Mouse (Mus musculus) CH12.LX (cell line): ENCODE measurements around the gene Atp7a. TPM values are rescaled to one million over a fixed set of nuclear protein-coding genes. Genes with fewer than 3 reads are reported as not detected.

ENCODE experiments used
- DNase-seq: peaks from one replicate; pipeline ENCODE4 v3.0.0-alpha.2; 2013; ENCODE audit errors: extremely low read depth
- H3K27ac ChIP-seq: 2 replicates; pipeline ENCODE4 v1.5.1; 2012; ENCODE audit warnings: low read depth, mild to moderate bottlenecking, control low read depth, moderate library complexity; ENCODE audit not compliant: insufficient read depth
- H3K27me3 ChIP-seq: replicated peaks from 2 replicates; pipeline ENCODE3; 2012; ENCODE audit warnings: inconsistent platforms
- H3K36me3 ChIP-seq, 2 experiments: replicated peaks in 1 of 2; 2 replicates each; pipeline versions ENCODE3 to v1.6.1; 2012; ENCODE audit warnings: inconsistent platforms in 1 of 2, low read length in 1 of 2, mild to moderate bottlenecking in 1 of 2, mixed read lengths in 1 of 2, moderate library complexity in 1 of 2; ENCODE audit not compliant: control insufficient read depth in 1 of 2, insufficient read depth in 1 of 2
- H3K4me1 ChIP-seq, 2 experiments: 2 replicates each; pipeline ENCODE4 v1.6.1; 2012; ENCODE audit warnings: inconsistent platforms in 1 of 2, moderate library complexity in 1 of 2; ENCODE audit not compliant: insufficient read depth in 2 of 2, control insufficient read depth in 1 of 2
- H3K4me2 ChIP-seq: 2 replicates; pipeline ENCODE4 v1.6.1; 2012; ENCODE audit warnings: low read depth, mild to moderate bottlenecking, control low read depth; ENCODE audit not compliant: poor library complexity, insufficient read depth, severe bottlenecking
- H3K4me3 ChIP-seq, 3 experiments: fragments of 150-350 bp in 1 of 3; sonication (generic) in 1 of 3; replicated peaks in 1 of 3; 2 replicates each; pipeline versions ENCODE3 to v1.5.1; 2011 to 2012; ENCODE audit warnings: low read depth in 2 of 3, low read length in 2 of 3, mild to moderate bottlenecking in 2 of 3, moderate library complexity in 2 of 3, control low read depth in 1 of 3, improper control_type of control experiment in 1 of 3, inconsistent platforms in 1 of 3, mixed read lengths in 1 of 3; ENCODE audit not compliant: poor library complexity in 1 of 3
- H3K79me2 ChIP-seq: replicated peaks from 2 replicates; pipeline ENCODE4 v1.6.1; 2012; ENCODE audit warnings: mild to moderate bottlenecking, moderate library complexity; ENCODE audit not compliant: control insufficient read depth, poor library complexity, insufficient read depth, severe bottlenecking; ENCODE audit errors: extremely low read depth
- H3K9ac ChIP-seq: 2 replicates; pipeline ENCODE4 v1.6.1; 2012; ENCODE audit warnings: low read depth, mild to moderate bottlenecking, control low read depth, moderate library complexity; ENCODE audit not compliant: insufficient read depth
- H3K9me3 ChIP-seq: replicated peaks from 2 replicates; pipeline ENCODE3; 2012; ENCODE audit warnings: low read length, inconsistent platforms, mixed read lengths
- BHLHE40 ChIP-seq: IDR thresholded peaks from 2 replicates; pipeline ENCODE4 v1.6.1; 2011; ENCODE audit warnings: mild to moderate bottlenecking, low read depth, low read length, improper control_type of control experiment
- CHD1 ChIP-seq: IDR thresholded peaks from 2 replicates; pipeline ENCODE4 v1.6.1; 2012; ENCODE audit warnings: low read depth, low read length, improper control_type of control experiment, inconsistent platforms
- EP300 ChIP-seq: IDR thresholded peaks from 2 replicates; pipeline ENCODE4 v1.6.1; 2011; ENCODE audit warnings: low read length, improper control_type of control experiment
- ETS1 ChIP-seq: conservative IDR thresholded peaks from 2 replicates; pipeline ENCODE4 v1.6.1; 2012; ENCODE audit warnings: low read depth, mild to moderate bottlenecking, inconsistent platforms, low read length, improper control_type of control experiment, moderate library complexity
- HCFC1 ChIP-seq: IDR thresholded peaks from 2 replicates; pipeline ENCODE4 v1.6.1; 2012; ENCODE audit warnings: low read depth, mild to moderate bottlenecking, inconsistent platforms, low read length, improper control_type of control experiment
- JUND ChIP-seq: conservative IDR thresholded peaks from 2 replicates; pipeline ENCODE4 v1.6.1; 2011; ENCODE audit warnings: low read depth, low read length, improper control_type of control experiment
- KAT2A ChIP-seq: IDR thresholded peaks from 2 replicates; pipeline ENCODE4 v1.6.1; 2012; ENCODE audit warnings: low read length, improper control_type of control experiment, inconsistent platforms; ENCODE audit not compliant: insufficient replicate concordance
- PAX5 ChIP-seq: IDR thresholded peaks from 2 replicates; pipeline ENCODE4 v1.6.1; 2012; ENCODE audit warnings: low read length, inconsistent platforms, mixed read lengths
- RAD21 ChIP-seq: IDR thresholded peaks from 2 replicates; pipeline ENCODE4 v1.6.1; 2011; ENCODE audit warnings: low read depth, mild to moderate bottlenecking, low read length, improper control_type of control experiment, moderate library complexity
- RCOR1 ChIP-seq: conservative IDR thresholded peaks from 2 replicates; pipeline ENCODE4 v1.6.1; 2012; ENCODE audit warnings: low read depth, mild to moderate bottlenecking, inconsistent platforms, low read length, improper control_type of control experiment
- SMC3 ChIP-seq: IDR thresholded peaks from 2 replicates; pipeline ENCODE4 v1.6.1; 2011; ENCODE audit warnings: low read depth, low read length, improper control_type of control experiment
- ZNF384 ChIP-seq: IDR thresholded peaks from 2 replicates; pipeline ENCODE4 v1.6.1; 2012; ENCODE audit warnings: low read depth, low read length, improper control_type of control experiment, inconsistent platforms
- dilution Hi-C: fragments of 300-500 bp; cut with MboI; formaldehyde crosslinking; loops from 2 replicates; pipeline ENCODE4 v1.14.3; 2020; ENCODE audit warnings: low sequenced_read_pairs; ENCODE audit not compliant: extremely low pct_unique_long_range_greater_than_20kb, extremely low pct_ligation_motif_present
- in situ Hi-C: fragments of 300-500 bp; cut with MboI; formaldehyde crosslinking; loops from 3 replicates; pipeline ENCODE4 v1.14.3; 2019; ENCODE audit warnings: low sequenced_read_pairs, low pct_ligation_motif_present, low pct_unique_long_range_greater_than_20kb, mixed read lengths
- polyA plus RNA-seq: library from polyadenylated mRNA; unstranded; fragments of >175 nt; gene quantifications from 2 replicates; pipeline ENCODE4 v1.2.1, GENCODE M21; 2012; ENCODE audit warnings: low read depth; ENCODE audit not compliant: insufficient read length
- total RNA-seq, 2 experiments: library from RNA; depleted of rRNA; stranded (reverse); fragments of 300-350 nt in 1 of 2; fragments of >200 nt in 1 of 2; gene quantifications; 2 replicates each; pipeline ENCODE4 v1.2.3; 2012 to 2014

Gene Atp7a
- total and polyA plus RNA-seq, 3 experiments = 2.2 to 5.4 (median 4.0) TPM

DNA sequence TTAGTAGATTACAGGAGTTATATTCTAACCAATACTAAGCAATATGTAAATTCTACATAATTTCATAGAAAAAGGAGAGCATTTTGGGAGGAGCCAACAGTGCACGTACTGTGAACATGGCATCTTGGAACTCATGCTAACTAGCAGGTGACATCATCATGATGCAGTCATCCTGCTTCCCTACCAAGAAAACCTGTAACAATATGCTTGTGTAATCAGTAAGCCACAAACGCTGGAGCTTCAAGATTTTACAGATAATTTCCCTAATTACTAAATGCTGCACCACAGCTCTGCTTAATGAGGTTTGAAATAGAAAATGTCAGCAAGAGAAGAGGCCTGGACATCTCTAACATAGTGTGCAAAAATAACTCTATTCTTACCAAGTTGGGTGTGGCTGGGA, 8.7 kb downstream of the Atp7a start:
- H3K9me3 ChIP-seq = no peaks in the 10 kb centered on the region
- H3K9ac ChIP-seq = no peak overlapping the region
- no peak overlapping the region for H3K4me2 ChIP-seq
- H3K27me3 ChIP-seq = no peaks in the 10 kb centered on the region
- H3K27ac ChIP-seq = no peak overlapping the region
- in situ Hi-C loops (no loop called here), dilution Hi-C loops (no loop called here)
- DNase-seq = no peak
- no peak overlapping the region for H3K4me3 ChIP-seq
- H3K36me3 ChIP-seq = peaks cover 0 to 2% of the 10 kb centered on the region in 2 experiments
- H3K79me2 ChIP-seq = peaks cover 10% of the 10 kb centered on the region; the same call in 1 of the 2 replicates
- no peak for TF ChIP-seq EP300
- H3K4me1 ChIP-seq = peaks cover 0 to 21% of the 10 kb centered on the region in 2 experiments; a peak in 1 of 4 replicates

DNA sequence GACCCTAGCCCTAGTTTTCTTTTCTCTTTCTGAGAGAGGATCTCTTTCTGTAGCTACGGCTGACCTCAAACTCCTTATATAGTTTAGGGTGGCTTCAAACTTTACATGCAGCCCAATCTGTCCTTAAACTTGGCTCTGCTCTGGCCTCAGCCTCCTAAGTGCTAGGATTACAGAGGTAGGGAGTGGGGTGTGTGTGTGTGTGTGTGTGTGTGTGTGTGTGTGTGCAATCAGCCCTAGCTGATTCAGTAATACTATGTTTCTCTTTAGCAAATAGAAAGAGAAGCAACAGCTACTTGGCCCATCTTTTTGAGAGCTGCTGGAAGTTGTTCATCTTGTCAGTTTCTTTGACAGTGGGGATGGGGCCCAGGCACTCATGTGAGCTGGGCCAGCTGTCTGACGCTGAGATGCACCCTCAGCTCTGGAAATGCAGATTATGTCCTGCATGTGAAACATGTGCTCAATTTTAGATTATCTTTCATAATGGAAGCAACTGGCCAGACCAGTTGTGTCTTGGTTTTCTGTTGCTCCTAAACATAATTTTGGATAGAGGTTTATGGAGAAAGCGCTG, 10.2 kb downstream of the Atp7a start:
- Histone ChIP-seq H3K4me2 (no peak overlapping the region), H3K36me3 (peaks cover 0 to 2% of the 10 kb centered on the region in 2 experiments), H3K9me3 (no peaks in the 10 kb centered on the region), H3K9ac (no peak overlapping the region), H3K4me3 (no peak overlapping the region), H3K27ac (no peak overlapping the region), H3K79me2 (peaks cover 5% of the 10 kb centered on the region; the same call in 1 of the 2 replicates), H3K27me3 (no peaks in the 10 kb centered on the region), H3K4me1 (peaks cover 0 to 20% of the 10 kb centered on the region in 2 experiments; a peak in 1 of 4 replicates)
- dilution Hi-C loops = no loop called here
- in situ Hi-C loops = no loop called here
- no peak for DNase-seq
- TF ChIP-seq ETS1 (no peak), BHLHE40 (no peak)

DNA sequence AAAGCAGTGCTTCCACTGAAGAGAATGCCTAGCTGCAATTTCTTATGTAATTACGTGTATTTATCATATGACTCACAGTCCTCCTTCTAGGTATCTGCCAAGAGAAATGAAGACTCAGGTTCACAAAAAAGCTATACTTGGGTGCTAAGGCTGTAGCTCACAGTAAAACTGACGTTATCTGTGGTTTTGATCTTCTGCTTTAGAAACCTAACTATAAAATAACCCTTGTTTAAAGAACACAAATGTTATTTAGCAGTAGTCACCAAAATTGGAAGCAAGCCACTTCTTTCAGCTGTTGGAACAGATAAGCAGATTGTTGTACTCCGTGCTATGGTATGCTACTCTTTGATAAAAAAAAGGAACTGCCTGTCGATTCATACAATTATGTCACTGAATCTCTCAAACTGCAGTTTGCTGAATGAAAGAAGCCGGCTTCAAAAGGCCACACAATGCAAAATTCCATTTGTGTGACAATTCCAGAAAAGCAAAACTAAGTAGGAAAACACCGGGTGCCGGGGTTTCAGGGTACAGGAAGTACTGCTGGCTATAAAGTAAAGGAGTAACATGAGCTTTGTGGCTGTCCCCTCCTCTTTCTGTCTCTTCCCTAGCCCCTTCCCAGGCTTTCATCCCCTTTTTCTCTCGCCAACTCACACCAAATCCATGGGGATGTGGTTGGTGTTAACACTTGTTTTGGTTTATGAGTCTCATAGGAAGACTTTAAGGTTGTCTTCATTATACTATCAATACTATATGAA, 17.0 kb downstream of the Atp7a start:
- Histone ChIP-seq H3K79me2 (no peaks in the 10 kb centered on the region; the same call in 1 of the 2 replicates), H3K4me3 (no peak overlapping the region), H3K4me1 (no peaks in the 10 kb centered on the region), H3K9ac (no peak overlapping the region), H3K9me3 (no peaks in the 10 kb centered on the region), H3K4me2 (no peak overlapping the region), H3K36me3 (peaks cover 0 to 2% of the 10 kb centered on the region in 2 experiments), H3K27ac (no peak overlapping the region), H3K27me3 (no peaks in the 10 kb centered on the region)
- TF ChIP-seq SMC3 = no peak
- TF ChIP-seq KAT2A = no peak
- TF ChIP-seq PAX5 = no peak
- no peak for TF ChIP-seq RAD21
- no peak for TF ChIP-seq RCOR1
- TF ChIP-seq ZNF384 = no peak
- no peak for TF ChIP-seq CHD1
- TF ChIP-seq HCFC1 = no peak
- no peak for TF ChIP-seq JUND
- dilution Hi-C loops (no loop called here), in situ Hi-C loops (no loop called here)
- DNase-seq = no peak
